Mouse (Mus musculus): ENCODE measurements around the gene Adgre4. TPM values are rescaled to one million over a fixed set of nuclear protein-coding genes. Genes with fewer than 3 reads are reported as not detected.

Adgre4 gene
- polyA plus RNA-seq, 1 experiment: 0.41 TPM

Other genes with a start within 250 kb of the Adgre4 start
- not detected in 2 replicates for gene Vmn2r118, start 124.8 kb upstream of the Adgre4 start, polyA plus RNA-seq (2012; rRNA removed)
- gene Pot1b, start 37.4 kb upstream of the Adgre4 start, polyA plus RNA-seq (2012; rRNA removed): 2.4 and 3.9 TPM in 2 replicates
- gene Zfp119a, start 128.9 kb downstream of the Adgre4 start, polyA plus RNA-seq (2012; rRNA removed): 0.35 and 0.56 TPM in 2 replicates
- 0.89 and 1.3 TPM in 2 replicates for gene Zfp959, start 142.1 kb downstream of the Adgre4 start, polyA plus RNA-seq (2012; rRNA removed)
- gene Zfp119b, start 199.5 kb downstream of the Adgre4 start, polyA plus RNA-seq (2012; rRNA removed): 0.45 and 0.60 TPM in 2 replicates
- 5.6 and 7.3 TPM in 2 replicates for gene Ebi3, start 202.7 kb downstream of the Adgre4 start, polyA plus RNA-seq (2012; rRNA removed)
- 5.8 and 7.2 TPM in 2 replicates for gene Yju2, start 209.1 kb downstream of the Adgre4 start, polyA plus RNA-seq (2012; rRNA removed)
- 1.6 and 1.7 TPM in 2 replicates for gene Shd, start 220.5 kb downstream of the Adgre4 start, polyA plus RNA-seq (2012; rRNA removed)
- gene Fsd1, start 236.5 kb downstream of the Adgre4 start, polyA plus RNA-seq (2012; rRNA removed): 1.3 and 2.3 TPM in 2 replicates